Mouse (Mus musculus) kidney, postnatal 0 days (tissue): ENCODE data around the gene Col4a1. TPM values are rescaled to one million over a fixed set of nuclear protein-coding genes. Genes with fewer than 3 reads are reported as not detected.
A peak's percentile ranks its signal among the peaks of the same experiment; 100 is the strongest.

Source experiments
- ATAC-seq: fragments of 200-750 bp; cut with Nextera tagmentation; replicated peaks from 2 replicates; pipeline ENCODE4 v1.8.0; 2017; ENCODE audit warnings: low read depth, moderate number of reproducible peaks, moderate TSS enrichment, moderate library complexity; ENCODE audit not compliant: low FRiP score
- DNase-seq: peaks from one replicate; pipeline ENCODE4 v3.0.0-alpha.2; 2016; ENCODE audit warnings: low spot score
- H3K27ac ChIP-seq: fragments of 300-500 bp; sonication (generic); 2 replicates; pipeline ENCODE4 v1.5.1; 2014; ENCODE audit warnings: mild to moderate bottlenecking
- H3K27me3 ChIP-seq: fragments of 300-500 bp; sonication (generic); 2 replicates; pipeline ENCODE4 v1.6.1; 2014; ENCODE audit warnings: low read length, mixed read lengths; ENCODE audit not compliant: insufficient read depth
- H3K36me3 ChIP-seq: fragments of 300-500 bp; sonication (generic); 2 replicates; pipeline ENCODE4 v1.6.1; 2014; ENCODE audit warnings: low read length, mixed read lengths; ENCODE audit not compliant: insufficient read depth
- H3K4me1 ChIP-seq: fragments of 300-500 bp; sonication (generic); replicated peaks from 2 replicates; pipeline ENCODE4 v1.6.1; 2014; ENCODE audit warnings: antibody characterized with exemption, low read length, mixed read lengths; ENCODE audit not compliant: insufficient read depth
- H3K4me2 ChIP-seq: fragments of 300-500 bp; sonication (generic); 2 replicates; pipeline ENCODE4 v1.6.1; 2014; ENCODE audit warnings: mild to moderate bottlenecking, low read length, moderate library complexity, mixed read lengths
- H3K4me3 ChIP-seq: fragments of 300-500 bp; sonication (generic); replicated peaks from 2 replicates; pipeline ENCODE4 v1.5.1; 2014; ENCODE audit warnings: low read depth, low read length
- H3K9ac ChIP-seq: fragments of 300-500 bp; sonication (generic); 2 replicates; pipeline ENCODE4 v1.6.1; 2014; ENCODE audit warnings: low read depth, low read length
- H3K9me3 ChIP-seq: fragments of 300-500 bp; sonication (generic); replicated peaks from 2 replicates; pipeline ENCODE4 v1.6.1; 2016; ENCODE audit warnings: low read length, inconsistent platforms, mixed read lengths
- CTCF ChIP-seq: IDR thresholded peaks from 2 replicates; pipeline ENCODE4 v1.5.1; 2016; ENCODE audit warnings: antibody characterized with exemption, low read depth, mild to moderate bottlenecking, moderate library complexity
- WGBS: fragments of 180-500 bp; shearing (Covaris S2); extraction: QIAGEN DNeasy Blood & Tissue Kit; methylation state at CpG from one replicate; pipeline ENCODE4 v1.1.7; 2014; 5-methylcytosine and 5-hydroxymethylcytosine counted together
- polyA plus RNA-seq: library from polyadenylated mRNA; unstranded; fragments of >200 nt; fragmentation: Nextera tagmentation; extraction: Ambion mirVana; gene quantifications from 2 replicates; pipeline ENCODE4 v1.2.1, GENCODE M21; 2015

Col4a1 gene
- polyA plus RNA-seq, 1 experiment from 2014 or later: 305 TPM

DNA sequence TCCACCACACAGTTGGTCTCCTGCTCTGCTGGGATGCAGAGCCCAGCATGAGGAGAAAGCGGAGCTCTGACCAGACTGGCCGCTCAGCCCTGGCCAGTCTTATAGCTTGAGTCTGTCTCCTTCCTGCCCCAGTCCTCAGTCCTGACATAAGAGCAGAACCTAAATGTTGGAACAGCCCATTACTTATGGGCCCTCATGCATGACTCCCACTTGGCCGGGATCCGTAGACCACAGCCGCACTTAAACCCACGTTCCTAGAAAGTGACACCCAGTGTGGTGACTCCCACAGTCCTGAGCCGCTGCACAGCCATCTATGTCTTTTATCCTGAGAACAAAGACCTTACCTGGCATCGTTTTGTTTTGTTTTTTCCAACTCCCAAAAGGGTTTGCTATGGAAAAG, 2.0 kb upstream of the Col4a1 start:
- Histone ChIP-seq H3K9ac (peak overlapping the region; percentile 2; the same call in 1 of the 2 replicates), H3K4me3 (peak overlapping the region; percentile 94), H3K27me3 (no peaks in the 10 kb centered on the region), H3K9me3 (no peaks in the 10 kb centered on the region), H3K27ac (no peak overlapping the region), H3K4me1 (peaks cover 45% of the 10 kb centered on the region), H3K36me3 (peaks cover 12% of the 10 kb centered on the region; the same call in 1 of the 2 replicates), H3K4me2 (peak overlapping the region; percentile 76)
- WGBS: 37% methylated on average over 8 of the region's 8 CpGs
- no peak for TF ChIP-seq CTCF
- ATAC-seq (no peak), DNase-seq (peak; percentile 60)

DNA sequence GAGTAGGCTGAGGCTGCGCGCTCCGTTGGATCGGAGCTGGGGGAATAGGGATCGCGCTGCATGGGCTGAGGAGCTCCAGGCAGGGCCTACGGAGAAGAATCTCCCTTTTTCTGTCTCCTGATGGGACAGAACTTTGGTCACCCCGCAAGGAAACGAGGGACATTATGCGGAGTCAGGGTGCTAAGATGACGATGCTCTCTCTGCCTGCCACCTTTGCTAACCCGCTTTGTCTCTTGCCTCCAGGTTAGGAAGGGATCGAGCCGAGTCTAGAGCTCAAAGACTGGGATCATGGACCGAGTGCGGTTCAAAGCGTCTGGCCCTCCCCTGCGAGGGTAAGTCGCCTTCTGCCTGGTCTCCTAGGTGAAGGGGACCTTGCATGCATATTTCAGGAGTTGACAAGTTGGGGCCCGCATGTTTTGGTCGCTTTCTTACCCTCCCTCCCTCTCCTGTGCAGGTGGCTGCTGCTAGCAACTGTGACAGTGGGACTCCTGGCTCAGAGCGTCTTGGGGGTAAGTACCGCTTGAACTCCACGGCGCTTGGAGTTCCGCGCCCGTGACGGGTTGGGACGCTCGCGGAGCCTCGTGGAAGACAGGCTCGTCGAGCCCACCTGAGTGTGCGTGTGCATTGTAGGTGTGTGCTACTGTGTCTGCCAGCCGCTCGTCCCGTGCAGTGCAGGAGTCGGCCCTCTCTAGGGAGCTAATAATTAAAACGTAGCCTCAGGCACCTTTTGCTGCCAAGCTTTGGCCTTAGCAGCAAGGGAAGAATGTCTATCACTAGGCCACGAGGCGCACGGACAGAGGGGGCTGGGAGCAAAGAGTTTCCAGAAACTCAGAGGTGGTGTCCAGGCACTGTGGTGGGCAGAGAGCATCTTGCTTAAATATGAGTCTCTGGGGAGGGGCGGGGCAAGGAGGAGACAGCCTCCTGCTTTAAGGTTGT, 818 bp upstream of the Col4a1 start:
- peak overlapping the region; percentile 96 for H3K27ac ChIP-seq
- H3K9me3 ChIP-seq: no peaks in the 10 kb centered on the region
- peak overlapping the region; percentile 96 for H3K9ac ChIP-seq
- peak overlapping the region; percentile 76 for H3K4me2 ChIP-seq
- H3K36me3 ChIP-seq: peaks cover 9% of the 10 kb centered on the region; the same call in 1 of the 2 replicates
- no peaks in the 10 kb centered on the region for H3K27me3 ChIP-seq
- TF ChIP-seq CTCF: no peak
- peaks cover 56% of the 10 kb centered on the region for H3K4me1 ChIP-seq
- peak overlapping the region; percentile 94 for H3K4me3 ChIP-seq
- WGBS: 2% methylated on average over 45 of the region's 45 CpGs
- DNase-seq (peak; percentile 66), ATAC-seq (no peak; the same call in 1 of the 2 replicates)

DNA sequence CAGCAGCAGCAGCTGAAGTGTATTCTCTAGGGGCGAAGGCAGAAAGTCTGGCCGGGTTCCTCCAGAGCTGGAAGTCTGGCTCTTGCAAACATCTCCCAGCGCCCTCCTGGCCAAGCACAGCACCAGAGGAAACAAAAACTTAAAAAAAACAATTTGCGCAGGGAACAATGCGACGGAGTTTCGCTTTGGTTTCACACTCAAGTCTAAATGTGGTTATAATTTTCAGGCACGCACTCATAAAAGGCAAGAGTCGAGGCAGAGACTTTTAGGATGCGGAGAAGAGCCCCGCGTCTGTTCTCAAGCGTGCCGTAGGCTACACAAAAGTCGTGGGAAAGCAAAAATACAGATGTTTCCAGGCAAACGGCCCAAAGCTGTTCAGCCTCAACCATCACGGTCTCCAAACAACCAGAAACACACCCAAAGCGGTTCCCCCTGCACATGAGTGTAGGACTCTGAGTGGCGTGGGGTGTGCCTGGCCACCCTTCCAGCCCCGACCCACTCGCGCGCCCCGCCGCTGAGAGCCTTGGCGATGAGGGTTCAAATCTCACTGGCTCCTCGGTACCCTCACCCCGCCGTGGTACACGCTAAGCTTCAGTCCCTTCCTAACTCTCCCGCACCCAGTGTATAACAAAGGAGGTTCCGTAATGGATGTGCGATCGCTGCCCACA, 811 bp downstream of the Col4a1 start:
- Histone ChIP-seq H3K4me3 (peak overlapping the region; percentile 94), H3K9ac (peak overlapping the region; percentile 96), H3K36me3 (peaks cover 15% of the 10 kb centered on the region), H3K9me3 (no peaks in the 10 kb centered on the region), H3K27ac (peak overlapping the region; percentile 96), H3K4me1 (peaks cover 65% of the 10 kb centered on the region), H3K27me3 (no peaks in the 10 kb centered on the region), H3K4me2 (peak overlapping the region; percentile 76)
- ATAC-seq: peak; percentile 6; the same call in 1 of the 2 replicates
- DNase-seq: peak; percentile 68
- TF ChIP-seq CTCF: no peak
- WGBS: under 1% methylated on average over 34 of the region's 34 CpGs

DNA sequence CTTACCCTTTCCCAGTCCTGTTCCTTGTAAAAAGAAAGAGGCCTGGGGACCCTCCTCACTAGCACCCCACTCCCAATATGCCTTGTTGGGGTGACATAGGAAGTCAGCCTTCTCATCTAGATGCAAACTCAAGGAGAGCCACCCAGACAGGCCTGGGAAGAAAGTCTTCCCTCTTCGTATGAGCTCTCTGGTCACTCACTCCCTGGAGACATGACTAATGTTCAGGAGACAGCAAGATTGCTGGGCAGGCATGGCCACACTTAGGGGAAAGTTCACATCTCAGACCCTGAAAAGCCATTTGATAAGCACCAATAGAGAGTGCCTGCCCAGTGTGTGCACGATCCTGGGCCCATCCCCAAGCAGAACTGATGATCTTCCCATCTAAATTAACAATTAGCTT, 2.6 kb downstream of the Col4a1 start:
- Histone ChIP-seq H3K9me3 (no peaks in the 10 kb centered on the region), H3K27me3 (no peaks in the 10 kb centered on the region), H3K9ac (0 out of 2 replicates have a peak overlapping the region, but pooled peaks have one; percentile 96), H3K36me3 (peaks cover 11% of the 10 kb centered on the region), H3K27ac (peak overlapping the region; percentile 96; the same call in 1 of the 2 replicates), H3K4me2 (peak overlapping the region; percentile 76), H3K4me1 (peaks cover 50% of the 10 kb centered on the region), H3K4me3 (peak overlapping the region; percentile 94)
- no peak for DNase-seq
- no peak for ATAC-seq
- 35% methylated on average over 2 of the region's 2 CpGs for WGBS
- no peak for TF ChIP-seq CTCF

DNA sequence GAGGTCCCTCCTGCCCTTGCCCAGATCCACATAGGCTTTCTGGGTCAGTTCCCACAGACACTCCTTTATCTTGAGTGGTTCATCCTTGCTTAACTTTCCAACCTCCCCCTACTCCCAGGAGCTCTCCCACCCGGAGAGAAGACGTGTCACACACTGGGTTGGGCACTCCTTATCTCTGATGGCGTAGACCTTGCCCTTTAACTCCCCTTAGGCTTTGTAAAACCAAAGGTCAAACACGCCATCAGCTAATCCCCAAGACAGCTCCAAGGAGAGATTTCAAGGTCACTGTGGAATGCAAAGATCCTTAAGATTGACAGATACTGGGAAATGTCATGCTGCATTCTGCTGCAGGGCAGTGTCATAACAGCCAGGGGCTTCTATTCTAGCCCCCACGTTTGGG, 3.4 kb downstream of the Col4a1 start:
- TF ChIP-seq CTCF: no peak
- Histone ChIP-seq H3K4me3 (0 out of 2 replicates have a peak overlapping the region, but pooled peaks have one; percentile 94), H3K4me1 (peaks cover 47% of the 10 kb centered on the region), H3K9me3 (no peaks in the 10 kb centered on the region), H3K27ac (peak overlapping the region; percentile 96), H3K36me3 (peaks cover 8% of the 10 kb centered on the region), H3K9ac (0 out of 2 replicates have a peak overlapping the region, but pooled peaks have one; percentile 20), H3K27me3 (no peaks in the 10 kb centered on the region), H3K4me2 (peak overlapping the region; percentile 76)
- no peak for DNase-seq
- WGBS: 42% methylated on average over 5 of the region's 5 CpGs
- ATAC-seq: no peak

DNA sequence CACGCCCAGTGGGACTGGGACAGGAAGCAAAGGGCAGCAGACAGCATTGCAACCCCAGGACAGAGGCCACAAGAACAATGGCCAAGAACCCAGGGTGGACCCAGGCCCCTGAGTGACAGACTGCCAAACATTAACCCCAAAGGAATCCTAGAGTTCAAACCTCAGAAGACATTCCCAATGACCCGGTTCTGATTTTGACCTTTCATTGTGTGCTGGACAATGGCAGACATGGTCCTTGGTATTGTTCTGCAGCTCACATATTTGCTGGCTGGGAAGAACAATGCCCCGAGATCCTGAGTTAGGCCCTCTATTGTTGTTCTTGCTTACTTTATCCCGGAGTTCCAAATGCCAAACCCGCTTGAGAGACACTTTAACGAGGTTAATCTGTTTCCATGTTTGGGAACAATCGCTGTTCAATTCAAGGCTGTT, 4.0 kb downstream of the Col4a1 start:
- Histone ChIP-seq H3K9ac (no peak overlapping the region), H3K4me1 (peaks cover 46% of the 10 kb centered on the region), H3K27ac (peak overlapping the region; percentile 96; the same call in 1 of the 2 replicates), H3K4me3 (no peak overlapping the region), H3K4me2 (peak overlapping the region; percentile 76), H3K36me3 (peaks cover 8% of the 10 kb centered on the region), H3K9me3 (no peaks in the 10 kb centered on the region), H3K27me3 (no peaks in the 10 kb centered on the region)
- no peak for TF ChIP-seq CTCF
- no peak for ATAC-seq
- 52% methylated on average over 7 of the region's 7 CpGs for WGBS
- no peak for DNase-seq
